Mouse (Mus musculus) ES-E14 (cell line): ENCODE results near the gene Prr23a1. TPM values are rescaled to one million over a fixed set of nuclear protein-coding genes. Genes with fewer than 3 reads are reported as not detected.

Experiments used
- DNase-seq: peaks from one replicate; pipeline ENCODE4 v3.0.0-alpha.2; 2013; ENCODE audit warnings: low read depth, low spot score
- H3K27ac ChIP-seq: 2 replicates; pipeline ENCODE4 v1.5.1; 2012; ENCODE audit warnings: low read depth, mild to moderate bottlenecking, low read length, moderate library complexity, mixed read lengths; ENCODE audit not compliant: poor library complexity, insufficient read depth, severe bottlenecking
- H3K36me3 ChIP-seq: 2 replicates; pipeline ENCODE4 v1.6.1; 2012; ENCODE audit warnings: mild to moderate bottlenecking, low read length, moderate library complexity, mixed read lengths; ENCODE audit not compliant: control insufficient read depth, poor library complexity, insufficient read depth, severe bottlenecking
- H3K4me1 ChIP-seq, 2 experiments: fragments of 150-350 bp in 1 of 2; sonication (generic) in 1 of 2; 2 replicates each; pipeline ENCODE4 v1.6.1; 2012; ENCODE audit warnings: low read length in 2 of 2, mild to moderate bottlenecking in 1 of 2, mixed read lengths in 1 of 2; ENCODE audit not compliant: control insufficient read depth in 2 of 2, insufficient read depth in 2 of 2, poor library complexity in 1 of 2
- H3K4me3 ChIP-seq, 2 experiments: fragments of 150-350 bp in 1 of 2; sonication (generic) in 1 of 2; 2 replicates each; pipeline ENCODE4 v1.5.1; 2012; ENCODE audit warnings: low read length in 2 of 2, low read depth in 1 of 2, mild to moderate bottlenecking in 1 of 2, mixed read lengths in 1 of 2; ENCODE audit not compliant: insufficient read depth in 1 of 2, poor library complexity in 1 of 2, severe bottlenecking in 1 of 2
- H3K9ac ChIP-seq: 2 replicates; pipeline ENCODE4 v1.6.1; 2012; ENCODE audit warnings: low read depth, mild to moderate bottlenecking, low read length, mixed read lengths; ENCODE audit not compliant: poor library complexity, insufficient read depth, severe bottlenecking
- H3K9me3 ChIP-seq: fragments of 150-350 bp; sonication (generic); 2 replicates; pipeline ENCODE4 v1.6.1; 2012; ENCODE audit warnings: low read depth, mild to moderate bottlenecking, low read length; ENCODE audit not compliant: control insufficient read depth, insufficient read depth
- CHD2 ChIP-seq: IDR thresholded peaks from 2 replicates; pipeline ENCODE4 v1.6.1; 2014; ENCODE audit warnings: mild to moderate bottlenecking, low read depth, low read length, inconsistent platforms
- HCFC1 ChIP-seq: IDR thresholded peaks from 2 replicates; pipeline ENCODE4 v1.6.1; 2012; ENCODE audit warnings: low read length, inconsistent platforms, borderline replicate concordance; ENCODE audit not compliant: insufficient read depth
- MAFK ChIP-seq: IDR thresholded peaks from 2 replicates; pipeline ENCODE4 v1.6.1; 2014; ENCODE audit warnings: mild to moderate bottlenecking, low read depth, low read length, inconsistent platforms; ENCODE audit not compliant: insufficient read depth
- ZC3H11A ChIP-seq: IDR thresholded peaks from 2 replicates; pipeline ENCODE4 v1.6.1; 2012; ENCODE audit warnings: low read depth, mild to moderate bottlenecking, inconsistent platforms, low read length, borderline replicate concordance
- ZNF384 ChIP-seq: IDR thresholded peaks from 2 replicates; pipeline ENCODE4 v1.6.1; 2012; ENCODE audit warnings: low read depth, low read length, inconsistent platforms
- in situ Hi-C, 2 experiments: fragments of 600-800 bp; cut with MboI; formaldehyde crosslinking; loops; one replicate each; pipeline ENCODE4 v1.15.1; 2025; ENCODE audit warnings: low sequenced_read_pairs in 2 of 2, inconsistent platforms in 1 of 2; ENCODE audit not compliant: unreplicated experiment in 2 of 2
- total RNA-seq: library from RNA; depleted of rRNA; stranded (reverse); fragments of 300-350 nt; gene quantifications from 2 replicates; pipeline ENCODE4 v1.2.3, GENCODE M21; 2012

Gene Prr23a1
- total RNA-seq, 1 experiment, result 0.58 TPM

- H3K9me3 ChIP-seq, result no peaks in the 10 kb centered on the region
- in situ Hi-C loops, result no loop called here
- H3K36me3 ChIP-seq, result no peaks in the 10 kb centered on the region
- H3K9ac ChIP-seq, result no peak overlapping the region
- TF ChIP-seq MAFK, result no peak
- TF ChIP-seq CHD2, result no peak
- TF ChIP-seq ZC3H11A, result no peak
- TF ChIP-seq ZNF384, result no peak
- no peak for TF ChIP-seq HCFC1
- DNase-seq, result no peak
- no peaks in the 10 kb centered on the region for H3K4me1 ChIP-seq
- no peak overlapping the region for H3K4me3 ChIP-seq
- H3K27ac ChIP-seq, result no peak overlapping the region
Measured at GRCm38 (mm10) chr9:98819481-98819880, 22.8 kb upstream of the Prr23a1 start.

- TF ChIP-seq MAFK (no peak), CHD2 (no peak), ZNF384 (no peak), ZC3H11A (no peak), HCFC1 (no peak)
- no peak overlapping the region for H3K9ac ChIP-seq
- H3K27ac ChIP-seq, result no peak overlapping the region
- no peaks in the 10 kb centered on the region for H3K9me3 ChIP-seq
- H3K4me3 ChIP-seq, result no peak overlapping the region
- DNase-seq, result no peak
- no peaks in the 10 kb centered on the region for H3K36me3 ChIP-seq
- H3K4me1 ChIP-seq, result no peaks in the 10 kb centered on the region
- in situ Hi-C loops, result no loop called here
Measured at GRCm38 (mm10) chr9:98820461-98820860, 21.8 kb upstream of the Prr23a1 start.

GRCm38 (mm10) chr9:98821067-98821466, 21.2 kb upstream of the Prr23a1 start:
- Histone ChIP-seq H3K4me3 (no peak overlapping the region), H3K27ac (no peak overlapping the region), H3K9ac (no peak overlapping the region), H3K9me3 (no peaks in the 10 kb centered on the region), H3K4me1 (no peaks in the 10 kb centered on the region), H3K36me3 (no peaks in the 10 kb centered on the region)
- no peak for DNase-seq
- TF ChIP-seq HCFC1 (no peak), MAFK (no peak), ZNF384 (no peak), CHD2 (no peak), ZC3H11A (no peak)
- in situ Hi-C loops, result no loop called here

GRCm38 (mm10) chr9:98823805-98824204, 18.5 kb upstream of the Prr23a1 start:
- Histone ChIP-seq H3K4me1 (no peaks in the 10 kb centered on the region), H3K36me3 (no peaks in the 10 kb centered on the region), H3K4me3 (no peak overlapping the region), H3K27ac (no peak overlapping the region), H3K9ac (no peak overlapping the region), H3K9me3 (no peaks in the 10 kb centered on the region)
- TF ChIP-seq ZNF384 (no peak), HCFC1 (no peak), MAFK (no peak), CHD2 (no peak), ZC3H11A (no peak)
- in situ Hi-C loops, result no loop called here
- DNase-seq, result no peak

GRCm38 (mm10) chr9:98829508-98829907, 12.8 kb upstream of the Prr23a1 start:
- no peak overlapping the region for H3K27ac ChIP-seq
- in situ Hi-C loops, result no loop called here
- TF ChIP-seq MAFK (no peak), HCFC1 (no peak), ZC3H11A (no peak), ZNF384 (no peak), CHD2 (no peak)

More at GRCm38 (mm10) chr9:98829508-98829907, 12.8 kb upstream of the Prr23a1 start:
- Histone ChIP-seq H3K9me3 (no peaks in the 10 kb centered on the region), H3K4me1 (no peaks in the 10 kb centered on the region), H3K9ac (no peak overlapping the region), H3K36me3 (no peaks in the 10 kb centered on the region), H3K4me3 (no peak overlapping the region)
- no peak for DNase-seq
